Mouse (Mus musculus) embryonic facial prominence, embryonic 13.5 days (tissue): ENCODE results near the gene Ric3. TPM values are rescaled to one million over a fixed set of nuclear protein-coding genes. Genes with fewer than 3 reads are reported as not detected.

Experiments
- ATAC-seq: fragments of 200-750 bp; cut with Nextera tagmentation; 2 replicates; pipeline ENCODE4 v1.8.0; 2017; ENCODE audit warnings: low read depth; ENCODE audit not compliant: insufficient number of reproducible peaks, insufficient read depth, low FRiP score, low TSS enrichment
- H3K27ac ChIP-seq: fragments of 300-500 bp; sonication (generic); 2 replicates; pipeline ENCODE4 v1.5.1; 2015; ENCODE audit warnings: moderate library complexity, mild to moderate bottlenecking, inconsistent platforms
- H3K27me3 ChIP-seq: fragments of 300-500 bp; sonication (generic); 2 replicates; pipeline ENCODE4 v1.6.1; 2015; ENCODE audit warnings: mild to moderate bottlenecking, inconsistent platforms
- H3K36me3 ChIP-seq: fragments of 300-500 bp; sonication (generic); 2 replicates; pipeline ENCODE4 v1.6.1; 2015; ENCODE audit warnings: mild to moderate bottlenecking, inconsistent platforms
- H3K4me1 ChIP-seq: fragments of 300-500 bp; sonication (generic); 2 replicates; pipeline ENCODE4 v1.6.1; 2015; ENCODE audit warnings: inconsistent platforms
- H3K4me2 ChIP-seq: fragments of 300-500 bp; sonication (generic); 2 replicates; pipeline ENCODE4 v1.6.1; 2015; ENCODE audit warnings: moderate library complexity, mild to moderate bottlenecking, inconsistent platforms
- H3K4me3 ChIP-seq: fragments of 300-500 bp; sonication (generic); 2 replicates; pipeline ENCODE4 v1.5.1; 2015; ENCODE audit warnings: mild to moderate bottlenecking, inconsistent platforms
- H3K9ac ChIP-seq: fragments of 300-500 bp; sonication (generic); 2 replicates; pipeline ENCODE4 v1.6.1; 2015; ENCODE audit warnings: mild to moderate bottlenecking, inconsistent platforms
- H3K9me3 ChIP-seq: fragments of 300-500 bp; sonication (generic); 2 replicates; pipeline ENCODE4 v1.6.1; 2016; ENCODE audit warnings: inconsistent platforms
- WGBS: fragments of 180-500 bp; shearing (Covaris S2); methylation state at CpG from one replicate; pipeline ENCODE4 v1.1.7; 2015; ENCODE audit warnings: mixed read lengths; 5-methylcytosine and 5-hydroxymethylcytosine counted together
- polyA plus RNA-seq: library from polyadenylated mRNA; unstranded; fragments of >200 nt; fragmentation: Nextera tagmentation; extraction: Ambion mirVana; gene quantifications from 2 replicates; pipeline ENCODE4 v1.2.1, GENCODE M21; 2015

The Ric3 gene
- polyA plus RNA-seq, 1 experiment from 2014 or later: 4.0 TPM

- H3K4me3 ChIP-seq: no peak overlapping the region
- no peaks in the 10 kb centered on the region for H3K36me3 ChIP-seq
- ATAC-seq: no peak
- no peaks in the 10 kb centered on the region for H3K9me3 ChIP-seq
- H3K4me2 ChIP-seq: no peak overlapping the region
- no peaks in the 10 kb centered on the region for H3K27me3 ChIP-seq
- H3K9ac ChIP-seq: no peak overlapping the region
- H3K27ac ChIP-seq: no peak overlapping the region
- WGBS: 87% methylated on average over 3 of the region's 3 CpGs
- no peaks in the 10 kb centered on the region for H3K4me1 ChIP-seq
These were observed 89.2 kb downstream of the Ric3 start for GRCm38 (mm10) chr7:108993881-108994291.

- H3K27me3 ChIP-seq: no peaks in the 10 kb centered on the region
- no peak overlapping the region for H3K27ac ChIP-seq
- no peaks in the 10 kb centered on the region for H3K4me1 ChIP-seq
- no peak overlapping the region for H3K4me2 ChIP-seq
- no peak overlapping the region for H3K9ac ChIP-seq
- no peak for ATAC-seq
- no peak overlapping the region for H3K4me3 ChIP-seq
- no peaks in the 10 kb centered on the region for H3K9me3 ChIP-seq
- H3K36me3 ChIP-seq: no peaks in the 10 kb centered on the region
- 69% methylated on average over 7 of the region's 7 CpGs for WGBS
These were observed 89.9 kb downstream of the Ric3 start for GRCm38 (mm10) chr7:108993230-108993629.

- WGBS: 83% methylated on average over 9 of the region's 9 CpGs
- no peak overlapping the region for H3K9ac ChIP-seq
- no peaks in the 10 kb centered on the region for H3K36me3 ChIP-seq
- no peak overlapping the region for H3K4me3 ChIP-seq
- ATAC-seq: no peak
- no peak overlapping the region for H3K27ac ChIP-seq
- H3K4me1 ChIP-seq: no peaks in the 10 kb centered on the region
- no peaks in the 10 kb centered on the region for H3K27me3 ChIP-seq
- H3K9me3 ChIP-seq: no peaks in the 10 kb centered on the region
- H3K4me2 ChIP-seq: no peak overlapping the region
These were observed 91.9 kb downstream of the Ric3 start for GRCm38 (mm10) chr7:108991207-108991606.

- Histone ChIP-seq H3K4me1 (no peaks in the 10 kb centered on the region), H3K4me3 (no peak overlapping the region), H3K27me3 (no peaks in the 10 kb centered on the region), H3K4me2 (no peak overlapping the region), H3K9me3 (no peaks in the 10 kb centered on the region), H3K9ac (no peak overlapping the region), H3K27ac (no peak overlapping the region), H3K36me3 (no peaks in the 10 kb centered on the region)
- no peak for ATAC-seq
- whole genome bisulfite sequencing: 75% methylated on average over 3 of the region's 3 CpGs
These were observed 97.0 kb downstream of the Ric3 start for GRCm38 (mm10) chr7:108985934-108986708.

Other genes starting within 250 kb of the Ric3 start
- not detected in 2 replicates for gene Olfr516, start 232.8 kb downstream of the Ric3 start, polyA plus RNA-seq
- gene Olfr517, start 211.0 kb downstream of the Ric3 start, polyA plus RNA-seq: not detected in 2 replicates
- gene Olfr518, start 198.3 kb downstream of the Ric3 start, polyA plus RNA-seq: not detected in 2 replicates
- not detected in 2 replicates for gene Olfr519, start 188.9 kb downstream of the Ric3 start, polyA plus RNA-seq
- gene Nlrp10, start 153.2 kb downstream of the Ric3 start, polyA plus RNA-seq: 0.11 TPM in 2 replicates
- gene Eif3f, start 148.9 kb downstream of the Ric3 start, polyA plus RNA-seq: 93.2 and 111 TPM in 2 replicates
- gene Tub, start 133.0 kb downstream of the Ric3 start, polyA plus RNA-seq: 3.9 and 4.3 TPM in 2 replicates
- gene Lmo1, start 91.9 kb upstream of the Ric3 start, polyA plus RNA-seq: 60.2 and 73.2 TPM in 2 replicates